Mouse (Mus musculus) CH12.LX (cell line): ENCODE data around the gene Lrrc61. TPM values are rescaled to one million over a fixed set of nuclear protein-coding genes. Genes with fewer than 3 reads are reported as not detected.

Experiments used
- DNase-seq: peaks from one replicate; pipeline ENCODE4 v3.0.0-alpha.2; 2013; ENCODE audit errors: extremely low read depth
- H3K27ac ChIP-seq: 2 replicates; pipeline ENCODE4 v1.5.1; 2012; ENCODE audit warnings: low read depth, mild to moderate bottlenecking, control low read depth, moderate library complexity; ENCODE audit not compliant: insufficient read depth
- H3K27me3 ChIP-seq: replicated peaks from 2 replicates; pipeline ENCODE3; 2012; ENCODE audit warnings: inconsistent platforms
- H3K36me3 ChIP-seq, 2 experiments: replicated peaks in 1 of 2; 2 replicates each; pipeline versions ENCODE3 to v1.6.1; 2012; ENCODE audit warnings: inconsistent platforms in 1 of 2, low read length in 1 of 2, mild to moderate bottlenecking in 1 of 2, mixed read lengths in 1 of 2, moderate library complexity in 1 of 2; ENCODE audit not compliant: control insufficient read depth in 1 of 2, insufficient read depth in 1 of 2
- H3K4me1 ChIP-seq, 2 experiments: 2 replicates each; pipeline ENCODE4 v1.6.1; 2012; ENCODE audit warnings: inconsistent platforms in 1 of 2, moderate library complexity in 1 of 2; ENCODE audit not compliant: insufficient read depth in 2 of 2, control insufficient read depth in 1 of 2
- H3K4me2 ChIP-seq: 2 replicates; pipeline ENCODE4 v1.6.1; 2012; ENCODE audit warnings: low read depth, mild to moderate bottlenecking, control low read depth; ENCODE audit not compliant: poor library complexity, insufficient read depth, severe bottlenecking
- H3K4me3 ChIP-seq, 3 experiments: fragments of 150-350 bp in 1 of 3; sonication (generic) in 1 of 3; replicated peaks in 1 of 3; 2 replicates each; pipeline versions ENCODE3 to v1.5.1; 2011 to 2012; ENCODE audit warnings: low read depth in 2 of 3, low read length in 2 of 3, mild to moderate bottlenecking in 2 of 3, moderate library complexity in 2 of 3, control low read depth in 1 of 3, improper control_type of control experiment in 1 of 3, inconsistent platforms in 1 of 3, mixed read lengths in 1 of 3; ENCODE audit not compliant: poor library complexity in 1 of 3
- H3K79me2 ChIP-seq: replicated peaks from 2 replicates; pipeline ENCODE4 v1.6.1; 2012; ENCODE audit warnings: mild to moderate bottlenecking, moderate library complexity; ENCODE audit not compliant: control insufficient read depth, poor library complexity, insufficient read depth, severe bottlenecking; ENCODE audit errors: extremely low read depth
- H3K9ac ChIP-seq: 2 replicates; pipeline ENCODE4 v1.6.1; 2012; ENCODE audit warnings: low read depth, mild to moderate bottlenecking, control low read depth, moderate library complexity; ENCODE audit not compliant: insufficient read depth
- H3K9me3 ChIP-seq: replicated peaks from 2 replicates; pipeline ENCODE3; 2012; ENCODE audit warnings: low read length, inconsistent platforms, mixed read lengths
- CTCF ChIP-seq, 2 experiments: IDR thresholded peaks in 1 of 2; conservative IDR thresholded peaks in 1 of 2; 2 replicates each; pipeline ENCODE4 v1.5.1; 2011 to 2012; ENCODE audit warnings: low read depth in 2 of 2, low read length in 2 of 2, improper control_type of control experiment in 1 of 2, inconsistent platforms in 1 of 2, mild to moderate bottlenecking in 1 of 2, moderate library complexity in 1 of 2
- E2F4 ChIP-seq: IDR thresholded peaks from 2 replicates; pipeline ENCODE4 v1.6.1; 2011; ENCODE audit warnings: low read depth, low read length, improper control_type of control experiment; ENCODE audit not compliant: insufficient replicate concordance
- ETS1 ChIP-seq: conservative IDR thresholded peaks from 2 replicates; pipeline ENCODE4 v1.6.1; 2012; ENCODE audit warnings: low read depth, mild to moderate bottlenecking, inconsistent platforms, low read length, improper control_type of control experiment, moderate library complexity
- HCFC1 ChIP-seq: IDR thresholded peaks from 2 replicates; pipeline ENCODE4 v1.6.1; 2012; ENCODE audit warnings: low read depth, mild to moderate bottlenecking, inconsistent platforms, low read length, improper control_type of control experiment
- MAFK ChIP-seq: IDR thresholded peaks from 2 replicates; pipeline ENCODE4 v1.6.1; 2011; ENCODE audit warnings: low read length, improper control_type of control experiment; ENCODE audit not compliant: insufficient replicate concordance
- MAX ChIP-seq: IDR thresholded peaks from 2 replicates; pipeline ENCODE4 v1.6.1; 2011; ENCODE audit warnings: low read length, improper control_type of control experiment
- MAZ ChIP-seq: IDR thresholded peaks from 2 replicates; pipeline ENCODE4 v1.6.1; 2012; ENCODE audit warnings: low read depth, mild to moderate bottlenecking, inconsistent platforms, low read length, improper control_type of control experiment, moderate library complexity
- MEF2A ChIP-seq: IDR thresholded peaks from 2 replicates; pipeline ENCODE4 v1.6.1; 2014; ENCODE audit warnings: low read depth, mild to moderate bottlenecking, inconsistent platforms, low read length, improper control_type of control experiment, borderline replicate concordance
- NELFE ChIP-seq: IDR thresholded peaks from 2 replicates; pipeline ENCODE4 v1.6.1; 2011; ENCODE audit warnings: low read depth, low read length, improper control_type of control experiment
- PAX5 ChIP-seq: IDR thresholded peaks from 2 replicates; pipeline ENCODE4 v1.6.1; 2012; ENCODE audit warnings: low read length, inconsistent platforms, mixed read lengths
- POLR2AphosphoS2 ChIP-seq: IDR thresholded peaks from 2 replicates; pipeline ENCODE4 v1.6.1; 2011; ENCODE audit warnings: low read depth, low read length, improper control_type of control experiment
- RAD21 ChIP-seq: IDR thresholded peaks from 2 replicates; pipeline ENCODE4 v1.6.1; 2011; ENCODE audit warnings: low read depth, mild to moderate bottlenecking, low read length, improper control_type of control experiment, moderate library complexity
- RCOR1 ChIP-seq: conservative IDR thresholded peaks from 2 replicates; pipeline ENCODE4 v1.6.1; 2012; ENCODE audit warnings: low read depth, mild to moderate bottlenecking, inconsistent platforms, low read length, improper control_type of control experiment
- SIN3A ChIP-seq: IDR thresholded peaks from 2 replicates; pipeline ENCODE4 v1.6.1; 2012; ENCODE audit warnings: low read length, improper control_type of control experiment, inconsistent platforms
- SMC3 ChIP-seq: IDR thresholded peaks from 2 replicates; pipeline ENCODE4 v1.6.1; 2011; ENCODE audit warnings: low read depth, low read length, improper control_type of control experiment
- USF2 ChIP-seq: conservative IDR thresholded peaks from 2 replicates; pipeline ENCODE4 v1.6.1; 2011; ENCODE audit warnings: low read depth, low read length, improper control_type of control experiment
- ZMIZ1 ChIP-seq: IDR thresholded peaks from 2 replicates; pipeline ENCODE4 v1.6.1; 2012; ENCODE audit warnings: low read depth, mild to moderate bottlenecking, inconsistent platforms, low read length, improper control_type of control experiment
- ZNF384 ChIP-seq: IDR thresholded peaks from 2 replicates; pipeline ENCODE4 v1.6.1; 2012; ENCODE audit warnings: low read depth, low read length, improper control_type of control experiment, inconsistent platforms
- dilution Hi-C: fragments of 300-500 bp; cut with MboI; formaldehyde crosslinking; loops from 2 replicates; pipeline ENCODE4 v1.14.3; 2020; ENCODE audit warnings: low sequenced_read_pairs; ENCODE audit not compliant: extremely low pct_unique_long_range_greater_than_20kb, extremely low pct_ligation_motif_present
- in situ Hi-C: fragments of 300-500 bp; cut with MboI; formaldehyde crosslinking; loops from 3 replicates; pipeline ENCODE4 v1.14.3; 2019; ENCODE audit warnings: low sequenced_read_pairs, low pct_ligation_motif_present, low pct_unique_long_range_greater_than_20kb, mixed read lengths
- polyA plus RNA-seq: library from polyadenylated mRNA; unstranded; fragments of >175 nt; gene quantifications from 2 replicates; pipeline ENCODE4 v1.2.1, GENCODE M21; 2012; ENCODE audit warnings: low read depth; ENCODE audit not compliant: insufficient read length
- total RNA-seq, 2 experiments: library from RNA; depleted of rRNA; stranded (reverse); fragments of 300-350 nt in 1 of 2; fragments of >200 nt in 1 of 2; gene quantifications; 2 replicates each; pipeline ENCODE4 v1.2.3; 2012 to 2014

Gene Lrrc61
- total and polyA plus RNA-seq, 3 experiments: 5.6 to 14.2 (median 13.7) TPM

- no peaks in the 10 kb centered on the region for H3K4me1 ChIP-seq
- H3K79me2 ChIP-seq: no peaks in the 10 kb centered on the region
- H3K27ac ChIP-seq: no peak overlapping the region
- peaks cover 50% of the 10 kb centered on the region for H3K27me3 ChIP-seq
- in situ Hi-C loops: loop anchor here (25.0 kb wide), 1 partner anchor 359 kb away; no protein-coding TSS in a partner anchor
- no peak overlapping the region for H3K9ac ChIP-seq
- peak; percentile 37 for TF ChIP-seq ZNF384
- no peak for TF ChIP-seq MAFK
- no peak for TF ChIP-seq MEF2A
- TF ChIP-seq NELFE: no peak
- no peak for TF ChIP-seq E2F4
- TF ChIP-seq ZMIZ1: no peak
- TF ChIP-seq RCOR1: no peak
- peak; percentile 46 for TF ChIP-seq RAD21
- TF ChIP-seq CTCF (conservative IDR thresholded peaks at IDR 0.05 in 1 of 2, IDR thresholded peaks at IDR 0.05 in 1 of 2; ENCODE audit: low read depth in 2 of 2, low read length in 2 of 2): peak in 1 of 2 experiments; percentile 75; a peak in 2 of 4 replicates
- no peak for TF ChIP-seq PAX5
- peak; percentile 75 for TF ChIP-seq SMC3
- TF ChIP-seq, all 38 proteins: peak for 4
- Histone ChIP-seq H3K9me3 (no peaks in the 10 kb centered on the region), H3K36me3 (no peaks in the 10 kb centered on the region), H3K4me3 (no peak overlapping the region), H3K4me2 (no peak overlapping the region)
- dilution Hi-C loops: no loop called here
- DNase-seq: peak; percentile 41
These were observed 8.3 kb upstream of the Lrrc61 start for GRCm38 (mm10) chr6:48546271-48546670.

DNA sequence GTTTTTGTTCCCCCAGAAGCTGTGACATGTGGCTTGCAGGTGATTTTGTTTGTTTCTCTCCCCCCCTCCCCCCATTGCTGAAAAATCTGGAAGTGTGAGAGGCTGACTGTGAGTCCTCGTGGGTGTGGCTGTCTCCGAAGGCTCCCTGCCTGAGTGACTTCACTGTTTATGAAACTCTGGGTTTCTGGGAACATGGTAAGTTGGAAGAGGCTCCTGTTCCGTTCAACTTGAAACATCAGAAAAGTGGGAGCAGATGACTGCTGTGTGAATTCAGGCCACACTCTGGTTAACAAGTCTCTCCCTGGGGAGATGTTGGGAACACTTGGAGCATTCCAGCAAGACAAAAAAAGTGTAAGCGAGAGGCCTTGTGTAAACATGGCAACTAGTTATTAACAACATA lies 7.7 kb upstream of the Lrrc61 start:
- no peak overlapping the region for H3K27ac ChIP-seq
- no peaks in the 10 kb centered on the region for H3K4me1 ChIP-seq
- no peak overlapping the region for H3K9ac ChIP-seq
- no peaks in the 10 kb centered on the region for H3K79me2 ChIP-seq
- in situ Hi-C loops: loop anchor here (25.0 kb wide), 1 partner anchor 360 kb away; no protein-coding TSS in a partner anchor
- H3K36me3 ChIP-seq: no peaks in the 10 kb centered on the region
- dilution Hi-C loops: no loop called here
- no peak for DNase-seq
- peaks cover 54% of the 10 kb centered on the region for H3K27me3 ChIP-seq
- no peak overlapping the region for H3K4me3 ChIP-seq
- no peak overlapping the region for H3K4me2 ChIP-seq
- TF ChIP-seq PAX5: no peak
- no peak for TF ChIP-seq MAZ
- no peak for TF ChIP-seq USF2
- TF ChIP-seq MEF2A: no peak
- no peak for TF ChIP-seq POLR2AphosphoS2
- TF ChIP-seq ETS1: no peak
- TF ChIP-seq HCFC1: no peak
- TF ChIP-seq SIN3A: no peak
- no peak for TF ChIP-seq RAD21
- TF ChIP-seq MAX: no peak
- H3K9me3 ChIP-seq: no peaks in the 10 kb centered on the region
